Mouse (Mus musculus): ENCODE data around the gene Gorasp1.

The Gorasp1 gene

DNA sequence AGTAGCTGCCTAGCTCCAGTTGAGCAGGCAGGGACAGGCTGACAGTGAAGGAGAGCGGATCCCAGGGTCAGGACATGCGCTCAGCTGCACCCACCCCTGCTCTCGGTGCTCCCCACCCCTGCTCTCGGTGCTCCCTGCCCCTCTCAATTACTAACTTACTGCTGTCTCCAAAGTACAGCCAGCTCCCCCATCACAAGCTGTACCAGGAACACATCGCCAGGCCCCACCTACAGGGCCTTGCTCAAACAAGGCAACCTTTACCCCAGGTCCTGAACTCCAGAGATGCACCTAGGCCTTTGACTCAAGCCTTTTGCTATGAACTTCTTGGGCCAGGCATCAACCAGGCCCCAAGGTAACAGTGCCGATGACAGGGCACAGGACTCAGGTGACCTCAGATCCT lies 3.7 kb downstream of the Gorasp1 start:
- CTCF ChIA-PET, result interaction anchor here (0.5 to 0.7 kb wide), 2 partner anchors 78 to 105 kb away, joined by 4 to 7 read pairs; no protein-coding TSS in a partner anchor

DNA sequence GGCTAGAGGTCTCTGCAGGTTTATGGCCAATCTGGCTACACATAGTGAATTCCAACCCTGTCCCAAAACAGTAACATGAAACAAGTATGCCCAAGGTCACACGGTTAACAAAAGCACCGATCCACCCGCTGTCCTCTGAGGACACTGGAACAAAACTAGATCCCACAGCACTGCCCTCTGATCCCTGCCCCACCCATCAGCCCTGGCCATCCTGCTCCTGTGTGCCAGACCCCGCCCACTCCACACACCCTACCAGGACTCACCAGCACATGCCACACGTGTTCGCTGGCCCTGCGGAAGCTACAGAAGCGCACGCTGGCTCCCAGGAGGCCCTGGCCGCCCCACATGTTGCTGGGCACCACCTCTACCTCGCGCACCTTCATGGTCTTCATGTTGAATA lies 5.0 kb downstream of the Gorasp1 start:
- CTCF ChIA-PET, result no interaction called here

DNA sequence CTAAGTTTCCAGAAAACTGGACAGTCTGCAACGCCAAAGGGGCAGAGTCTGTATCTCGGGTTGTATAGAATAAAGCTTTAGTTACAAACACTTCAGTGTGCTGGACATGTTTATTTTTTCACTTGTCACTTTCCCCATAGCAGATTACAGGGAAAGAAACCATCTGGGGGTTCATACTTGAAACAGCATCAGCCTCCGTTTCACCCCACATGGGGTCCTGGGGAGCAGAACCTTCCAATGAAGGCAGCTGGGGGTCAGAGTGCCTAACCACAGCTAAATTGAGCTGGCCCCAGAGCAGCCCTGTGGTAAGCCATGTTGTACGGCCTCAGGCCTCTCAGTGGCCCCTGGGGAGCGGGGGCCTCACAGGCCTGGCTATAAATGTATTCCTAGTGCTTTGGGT lies 10.9 kb downstream of the Gorasp1 start:
- CTCF ChIA-PET, result no interaction called here

- CTCF ChIA-PET, result interaction anchor here (0.7 kb wide), 1 partner anchor 10 kb away, joined by 7 read pairs; no protein-coding TSS in a partner anchor
Measured at GRCm38 (mm10) chr9:119925729-119926128, 11.6 kb downstream of the Gorasp1 start.

DNA sequence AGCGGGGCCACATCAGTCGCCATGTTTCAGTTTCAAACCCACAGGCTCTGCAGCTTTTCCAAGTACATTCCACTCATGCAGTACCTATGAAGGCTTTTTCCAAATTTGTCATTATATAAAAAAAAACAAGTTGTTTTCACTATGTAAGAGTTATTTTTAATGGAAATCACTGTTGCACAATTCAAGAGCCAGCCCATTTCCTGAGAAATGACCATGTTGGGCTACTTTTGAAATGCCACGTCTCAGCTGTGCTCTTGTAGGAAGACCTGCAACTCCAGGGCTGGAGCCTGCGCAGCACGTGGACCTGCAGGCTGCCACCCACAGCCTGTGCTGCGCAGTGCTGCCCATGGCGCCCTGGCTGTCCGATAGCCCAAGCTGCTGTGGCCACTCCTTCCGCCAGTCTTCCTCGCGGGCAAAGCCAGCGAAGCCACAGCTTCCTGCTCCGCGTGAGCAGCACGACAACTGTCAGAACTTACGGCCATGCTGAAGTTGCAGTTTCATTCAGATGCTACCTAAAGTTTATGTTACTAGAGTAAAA lies 12.2 kb downstream of the Gorasp1 start:
- CTCF ChIA-PET, result interaction anchor here (0.7 kb wide), 1 partner anchor 10 kb away, joined by 7 read pairs; no protein-coding TSS in a partner anchor

GRCm38 (mm10) chr9:119923462-119923861 lies 13.9 kb downstream of the Gorasp1 start:
- CTCF ChIA-PET, result no interaction called here

DNA sequence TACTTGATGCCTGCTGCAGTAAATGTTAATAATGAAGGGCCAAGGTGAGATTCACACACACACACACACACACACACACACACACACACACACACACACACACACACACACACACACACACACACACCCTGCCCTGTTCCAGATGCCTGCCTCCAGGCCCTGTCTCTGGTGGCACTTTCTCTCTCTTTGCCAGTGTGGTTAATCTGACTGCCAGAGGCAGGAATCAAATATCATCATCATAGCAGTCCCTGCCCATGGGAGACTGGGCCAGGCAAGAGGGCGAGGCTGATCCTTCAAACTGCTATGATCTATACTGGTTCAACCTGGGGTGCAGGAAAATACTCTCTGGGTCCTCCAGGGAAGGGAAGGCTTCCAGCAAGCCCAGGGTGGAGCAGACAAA lies 17.5 kb downstream of the Gorasp1 start:
- CTCF ChIA-PET, result no interaction called here

GRCm38 (mm10) chr9:119913087-119913838 lies 24.1 kb downstream of the Gorasp1 start:
- CTCF ChIA-PET, result interaction anchor here (0.7 kb wide), 1 partner anchor 1440 kb away, joined by 14 read pairs; no protein-coding TSS in a partner anchor

DNA sequence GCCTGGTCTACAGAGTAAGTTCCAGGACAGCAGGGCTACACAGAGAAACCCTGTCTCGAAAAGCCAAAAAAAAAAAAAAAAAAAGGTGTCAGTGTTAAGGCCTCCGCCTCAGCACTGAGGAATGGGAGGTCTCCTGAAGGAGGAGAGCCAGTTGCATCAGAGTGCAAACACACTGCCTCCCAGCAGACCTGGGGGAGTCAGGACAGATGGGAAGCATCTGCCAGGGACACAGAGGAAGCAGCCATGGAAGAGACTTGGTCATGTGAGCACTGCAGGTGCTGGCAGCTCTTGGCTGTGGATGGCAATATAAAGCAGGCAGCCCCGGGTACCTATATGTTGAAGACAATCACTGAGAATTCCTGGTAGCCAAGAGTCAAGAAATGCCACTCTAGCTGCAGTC lies 27.4 kb downstream of the Gorasp1 start:
- CTCF ChIA-PET, result no interaction called here

- CTCF ChIA-PET, result interaction anchor here (1.0 kb wide), 1 partner anchor 13 kb away, joined by 3 read pairs; no protein-coding TSS in a partner anchor
Measured at GRCm38 (mm10) chr9:119908708-119909107, 28.7 kb downstream of the Gorasp1 start.

GRCm38 (mm10) chr9:119902410-119903151 lies 34.8 kb downstream of the Gorasp1 start:
- CTCF ChIA-PET, result no interaction called here

DNA sequence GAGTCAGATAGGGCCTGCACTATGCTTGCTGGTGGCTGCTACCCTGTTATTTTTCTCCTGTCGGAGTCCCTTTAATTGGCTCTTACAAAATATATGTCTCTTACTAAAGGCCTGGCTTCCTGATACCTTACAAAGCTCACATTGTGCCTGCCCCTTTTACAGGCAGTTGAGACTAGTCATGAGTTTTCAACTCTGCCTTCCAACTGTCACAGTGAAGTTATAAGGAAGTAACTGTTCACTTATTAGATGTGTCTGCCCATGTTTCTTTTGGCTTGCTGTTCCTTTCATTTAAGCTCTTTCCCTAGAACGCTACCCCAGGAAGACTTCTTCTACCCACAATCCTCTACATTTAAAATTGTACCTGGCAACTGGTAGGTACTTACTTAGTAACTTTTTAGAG lies 37.9 kb downstream of the Gorasp1 start:
- CTCF ChIA-PET, result interaction anchor here (0.6 kb wide), 1 partner anchor 1216 kb away, joined by 3 read pairs; no protein-coding TSS in a partner anchor

GRCm38 (mm10) chr9:119895040-119895721 lies 42.2 kb downstream of the Gorasp1 start:
- CTCF ChIA-PET, result no interaction called here

DNA sequence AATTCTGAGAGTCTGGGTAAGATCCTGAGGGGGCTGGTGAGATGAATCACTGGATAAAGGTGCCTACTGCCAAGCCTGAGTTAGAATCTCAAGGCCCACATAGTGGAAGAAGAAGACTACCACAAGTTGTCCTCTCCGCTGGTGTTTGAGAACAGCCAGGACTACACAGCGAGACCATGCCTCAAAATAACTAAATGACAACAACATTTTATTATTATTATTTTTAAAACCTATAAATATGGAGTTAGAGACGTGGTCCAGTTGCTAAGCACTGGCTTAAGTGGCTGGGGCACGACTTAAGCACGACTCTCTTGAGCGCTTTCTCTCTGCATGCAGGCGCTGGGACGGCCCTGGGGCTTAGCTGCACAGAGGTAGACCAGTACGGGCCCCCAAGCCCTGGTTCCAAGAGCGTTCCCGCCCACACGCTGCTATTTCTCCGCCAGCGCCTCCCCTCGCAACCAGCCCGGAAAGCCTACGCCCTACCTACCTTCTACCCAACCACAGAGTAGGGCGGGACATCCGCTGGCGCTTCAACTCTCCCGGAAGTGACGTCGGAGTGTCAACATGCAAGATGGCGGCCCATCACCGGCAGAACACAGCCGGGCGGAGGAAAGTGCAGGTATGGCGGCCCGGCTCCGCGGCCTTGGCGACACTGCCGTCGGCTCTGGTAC lies 42.9 kb downstream of the Gorasp1 start, which contains the start of gene Wdr48:
Gene Wdr48, plus strand, starts transcription at position 540 of the 671 bp plus-strand sequence.
- CTCF ChIA-PET, result no interaction called here

DNA sequence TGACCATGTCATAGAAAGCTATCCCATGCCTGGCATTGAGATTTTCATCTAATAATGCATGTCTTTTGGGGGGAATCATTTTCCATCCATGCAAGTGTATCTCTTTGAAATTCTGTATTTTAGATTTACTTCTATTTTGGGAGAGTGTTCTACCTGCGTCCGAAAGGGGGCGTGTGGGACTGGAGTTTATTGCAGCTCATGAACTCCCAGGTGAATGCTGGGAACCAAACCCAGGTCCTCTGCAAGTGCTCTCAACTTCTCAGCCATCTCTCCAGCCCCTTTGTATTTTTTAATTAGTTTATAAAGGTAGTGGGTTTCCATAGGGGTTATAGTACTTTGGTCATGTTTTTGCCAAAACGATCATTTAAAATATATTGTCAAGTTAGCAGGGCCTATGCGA lies 43.5 kb downstream of the Gorasp1 start:
- CTCF ChIA-PET, result no interaction called here

GRCm38 (mm10) chr9:119890692-119891091 lies 46.7 kb downstream of the Gorasp1 start:
- CTCF ChIA-PET, result no interaction called here

DNA sequence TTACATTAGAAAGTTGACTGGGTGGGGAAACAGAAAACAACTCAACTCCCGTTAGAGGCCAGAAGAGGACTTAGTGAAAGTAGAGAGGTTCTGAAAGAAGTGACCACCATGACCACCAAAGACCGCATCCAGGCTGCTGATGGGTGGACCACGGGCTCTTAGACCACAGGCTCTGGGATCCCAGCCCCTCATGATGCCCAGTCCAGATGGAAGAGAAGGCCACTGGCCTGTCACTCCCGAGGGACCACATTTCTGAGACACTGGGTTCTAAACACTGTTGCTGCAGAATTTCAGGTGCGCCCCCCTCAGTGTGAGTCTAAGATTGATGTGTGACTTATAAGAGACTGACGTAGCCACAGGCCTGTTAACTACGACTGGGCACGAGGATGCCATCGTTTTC lies 47.9 kb downstream of the Gorasp1 start:
- CTCF ChIA-PET, result interaction anchor here (0.6 kb wide), 1 partner anchor 14 kb away, joined by 5 read pairs; no protein-coding TSS in a partner anchor

DNA sequence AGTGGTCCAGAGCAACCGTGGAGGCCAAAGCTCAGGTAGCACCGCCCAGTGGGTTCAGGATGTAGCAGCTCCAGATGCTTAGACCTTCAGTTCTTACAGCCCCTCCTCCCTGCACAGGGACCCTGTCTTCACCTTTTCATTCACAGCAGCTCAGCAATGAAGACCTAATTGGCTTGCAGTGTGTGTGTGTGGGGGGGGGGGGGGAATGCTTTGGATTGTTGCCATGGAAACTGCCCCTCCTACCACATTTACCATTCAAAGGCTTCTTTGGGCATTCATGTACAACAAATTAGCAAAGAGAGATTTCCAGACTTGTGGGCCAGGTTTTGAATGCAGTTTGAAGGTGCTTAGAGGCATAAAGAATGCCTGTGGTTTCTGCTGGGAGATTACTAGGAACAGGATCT lies 48.5 kb downstream of the Gorasp1 start:
- CTCF ChIA-PET, result interaction anchor here (0.6 kb wide), 2 partner anchors 15 to 313 kb away, joined by 5 read pairs; no protein-coding TSS in a partner anchor

GRCm38 (mm10) chr9:119887144-119887901 lies 50.0 kb downstream of the Gorasp1 start:
- CTCF ChIA-PET, result interaction anchor here (0.5 kb wide), 1 partner anchor 145 kb away, joined by 5 read pairs; no protein-coding TSS in a partner anchor

Data from spleen, embryonic (tissue).